Mouse (Mus musculus) spleen, postnatal 4 days (tissue): ENCODE data around the gene Phlpp1.

Experiments used
- DNase-seq, 2 experiments: peaks; one replicate each; pipeline ENCODE4 v3.0.0; 2022; ENCODE audit warnings: low spot score in 2 of 2

The Phlpp1 gene

GRCm38 (mm10) chr1:106193487-106193886 is 21.9 kb downstream of the Phlpp1 start:
- no peak for DNase-seq

- no peak for DNase-seq
These were observed 22.7 kb downstream of the Phlpp1 start for GRCm38 (mm10) chr1:106194263-106194662.

- no peak for DNase-seq
These were observed 26.4 kb downstream of the Phlpp1 start for GRCm38 (mm10) chr1:106197991-106198390.

GRCm38 (mm10) chr1:106199109-106199508 is 27.6 kb downstream of the Phlpp1 start:
- no peak for DNase-seq

GRCm38 (mm10) chr1:106199686-106200085 is 28.1 kb downstream of the Phlpp1 start:
- peak in 1 of 2 experiments; percentile 15 for DNase-seq

- DNase-seq: no peak
These were observed 29.5 kb downstream of the Phlpp1 start for GRCm38 (mm10) chr1:106201025-106201424.

GRCm38 (mm10) chr1:106201929-106202328 is 30.4 kb downstream of the Phlpp1 start:
- DNase-seq: no peak

- DNase-seq: no peak
These were observed 32.4 kb downstream of the Phlpp1 start for GRCm38 (mm10) chr1:106203942-106204341.

GRCm38 (mm10) chr1:106204350-106204749 is 32.8 kb downstream of the Phlpp1 start:
- DNase-seq: no peak

- DNase-seq: no peak
These were observed 37.0 kb downstream of the Phlpp1 start for GRCm38 (mm10) chr1:106208581-106208980.

- DNase-seq: no peak
These were observed 38.9 kb downstream of the Phlpp1 start for GRCm38 (mm10) chr1:106210461-106210860.

GRCm38 (mm10) chr1:106211146-106211545 is 39.6 kb downstream of the Phlpp1 start:
- no peak for DNase-seq

GRCm38 (mm10) chr1:106220431-106220830 is 48.9 kb downstream of the Phlpp1 start:
- no peak for DNase-seq

GRCm38 (mm10) chr1:106221371-106221770 is 49.8 kb downstream of the Phlpp1 start:
- DNase-seq: no peak

- DNase-seq: no peak
These were observed 50.4 kb downstream of the Phlpp1 start for GRCm38 (mm10) chr1:106221964-106222363.

- DNase-seq: no peak
These were observed 55.1 kb downstream of the Phlpp1 start for GRCm38 (mm10) chr1:106226613-106227012.

- DNase-seq: no peak
These were observed 58.8 kb downstream of the Phlpp1 start for GRCm38 (mm10) chr1:106230313-106230712.

GRCm38 (mm10) chr1:106231345-106231744 is 59.8 kb downstream of the Phlpp1 start:
- no peak for DNase-seq

GRCm38 (mm10) chr1:106231805-106232459 is 60.4 kb downstream of the Phlpp1 start:
- DNase-seq: no peak

GRCm38 (mm10) chr1:106232460-106232850 is 60.9 kb downstream of the Phlpp1 start:
- no peak for DNase-seq

- no peak for DNase-seq
These were observed 65.4 kb downstream of the Phlpp1 start for GRCm38 (mm10) chr1:106236986-106237385.

- no peak for DNase-seq
These were observed 68.6 kb downstream of the Phlpp1 start for GRCm38 (mm10) chr1:106240116-106240685.

GRCm38 (mm10) chr1:106241059-106241458 is 69.5 kb downstream of the Phlpp1 start:
- no peak for DNase-seq

GRCm38 (mm10) chr1:106242129-106242528 is 70.6 kb downstream of the Phlpp1 start:
- no peak for DNase-seq
